Mouse (Mus musculus) CD8-positive naive resting alpha-beta T cell, adult 2 months (primary cell): ENCODE data around the gene Gm49395.

Experiments used
- DNase-seq, 2 experiments: peaks; one replicate each; pipeline ENCODE4 v3.0.0; 2022; ENCODE audit warnings: low read depth in 2 of 2, low spot score in 2 of 2

The Gm49395 gene

DNA sequence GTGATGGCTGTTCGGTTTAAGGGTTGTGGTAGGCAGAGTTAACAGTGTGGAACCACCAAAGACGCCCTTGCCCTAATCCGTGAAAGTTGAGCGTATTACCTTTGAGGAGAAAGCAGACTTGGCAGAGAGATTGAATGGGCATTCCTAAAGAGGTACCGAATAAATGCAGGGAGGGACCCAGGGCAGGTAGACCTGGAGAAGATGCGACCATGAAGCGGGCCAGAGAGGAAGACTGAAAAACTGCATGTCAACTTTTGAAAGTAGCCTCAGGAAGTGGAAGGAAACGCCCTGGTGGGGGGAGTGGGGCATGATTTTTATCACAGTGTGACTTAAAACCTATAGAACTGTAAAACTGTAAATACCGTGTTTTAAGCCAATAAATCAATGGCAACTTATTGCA lies 2.3 kb downstream of the Gm49395 start:
- no peak for DNase-seq

DNA sequence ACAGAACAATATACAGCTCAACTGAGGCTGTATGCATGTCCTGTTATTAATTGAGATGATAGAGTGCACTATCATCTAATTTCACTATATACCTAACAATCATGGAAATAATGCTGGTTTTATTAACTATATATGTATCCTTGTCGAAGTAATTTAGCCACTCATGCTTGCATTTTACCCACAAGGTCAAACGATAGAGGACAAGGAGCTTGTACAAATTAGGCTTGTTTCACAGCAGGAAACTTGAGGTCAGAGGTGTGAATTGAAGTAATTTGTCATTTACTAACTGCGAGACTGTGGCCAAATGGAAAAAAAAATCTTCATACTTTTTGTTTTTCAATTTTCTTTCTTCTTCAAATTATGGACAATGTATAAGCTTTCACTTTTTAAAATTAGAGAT lies 3.5 kb downstream of the Gm49395 start:
- no peak for DNase-seq

DNA sequence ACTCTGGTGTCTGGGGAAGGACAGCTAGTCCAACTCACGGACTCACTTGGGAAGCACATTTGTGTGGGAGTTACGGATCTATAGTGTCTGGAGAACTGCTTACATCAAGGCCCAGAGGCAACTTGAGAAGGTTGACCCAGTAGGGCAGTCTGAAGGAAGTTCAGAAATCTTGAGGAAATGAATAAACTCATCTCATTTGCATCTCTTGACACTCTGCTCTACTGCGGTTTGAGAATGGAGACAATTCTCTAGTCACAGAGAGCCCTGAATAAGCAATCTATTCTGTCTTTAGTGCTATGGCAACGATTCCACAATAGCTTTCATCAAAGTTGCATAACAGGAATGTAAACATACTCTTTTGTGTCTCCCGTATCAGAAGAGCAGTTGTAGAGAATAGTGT lies 4.8 kb downstream of the Gm49395 start:
- DNase-seq: no peak

DNA sequence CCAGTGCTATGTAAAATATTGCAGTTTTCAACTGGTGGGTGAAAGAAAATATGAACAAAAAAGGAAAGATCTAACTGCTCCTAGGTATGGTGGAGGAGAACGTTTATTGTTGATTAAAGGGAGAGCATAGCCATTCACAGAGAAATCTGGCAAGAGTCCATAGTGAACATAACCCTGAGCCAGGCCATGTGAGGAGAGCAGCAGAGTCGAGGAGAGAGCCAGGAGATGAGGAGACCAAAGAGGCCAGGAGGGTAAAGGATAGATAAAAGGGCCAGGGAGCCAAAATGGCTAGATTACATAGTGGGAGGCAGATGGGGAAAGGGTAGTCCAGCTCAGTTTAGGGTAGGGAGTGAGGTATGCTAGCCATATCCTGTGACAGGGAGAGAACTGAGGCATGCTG lies 5.5 kb downstream of the Gm49395 start:
- no peak for DNase-seq

DNA sequence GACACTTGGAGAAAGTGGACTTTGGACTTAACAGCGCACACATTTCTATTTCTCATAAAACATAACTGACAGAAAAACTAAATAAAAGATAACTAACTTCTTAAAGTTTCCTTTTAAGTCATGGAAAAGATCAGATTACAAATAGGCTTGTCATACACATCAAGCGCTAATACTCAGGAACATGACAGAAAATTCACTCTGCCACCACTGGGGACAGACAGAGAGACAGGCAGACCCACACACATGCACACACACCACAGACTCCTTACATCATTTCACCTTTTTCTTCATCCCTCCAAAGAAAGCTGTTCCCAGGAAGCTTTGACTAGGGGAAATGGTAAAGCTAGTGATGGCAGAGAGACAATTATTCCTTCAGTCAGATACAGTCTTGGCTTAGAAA lies 6.3 kb downstream of the Gm49395 start:
- DNase-seq: no peak

DNA sequence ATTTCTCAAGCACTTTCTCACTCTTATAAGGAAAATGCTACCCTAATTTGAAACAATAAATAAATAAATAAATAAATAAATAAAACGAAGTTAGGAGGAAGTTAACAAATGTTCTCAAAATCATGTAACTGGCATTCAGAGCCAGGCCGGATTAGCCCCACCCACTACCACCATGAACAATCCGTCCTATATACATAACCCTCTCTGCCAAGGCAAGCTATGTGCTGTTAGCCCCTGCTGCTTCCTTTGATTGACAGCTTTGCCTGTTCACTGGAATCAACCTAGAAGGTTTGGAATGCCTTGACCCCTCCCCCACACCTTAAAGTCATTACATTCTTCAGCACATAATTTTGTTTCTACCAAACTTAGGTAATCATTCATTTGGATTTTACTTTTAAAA lies 10.2 kb downstream of the Gm49395 start:
- DNase-seq: no peak

DNA sequence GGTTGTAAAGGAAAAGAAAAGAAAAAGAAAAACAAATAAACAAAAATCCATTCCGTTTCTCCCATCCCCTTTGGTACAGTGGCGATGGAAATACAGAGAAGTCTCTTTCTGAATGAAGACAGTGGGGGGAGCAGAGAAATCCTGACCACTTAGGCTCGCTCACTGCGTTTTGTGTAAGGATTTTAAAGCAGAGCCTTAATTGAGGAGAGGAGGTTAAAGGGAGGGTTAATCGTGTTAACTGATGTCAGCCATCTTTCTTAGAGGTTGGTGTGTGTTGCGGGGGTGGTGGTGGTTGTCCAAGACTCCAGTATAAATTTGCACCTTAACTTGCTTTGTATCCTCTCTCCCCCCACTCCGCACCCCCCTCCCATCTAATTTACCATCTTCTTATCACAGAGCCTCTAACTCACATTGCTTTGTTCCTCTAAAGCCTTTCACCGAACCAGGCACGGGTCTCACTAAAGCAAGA lies 10.7 kb downstream of the Gm49395 start:
- DNase-seq: no peak

DNA sequence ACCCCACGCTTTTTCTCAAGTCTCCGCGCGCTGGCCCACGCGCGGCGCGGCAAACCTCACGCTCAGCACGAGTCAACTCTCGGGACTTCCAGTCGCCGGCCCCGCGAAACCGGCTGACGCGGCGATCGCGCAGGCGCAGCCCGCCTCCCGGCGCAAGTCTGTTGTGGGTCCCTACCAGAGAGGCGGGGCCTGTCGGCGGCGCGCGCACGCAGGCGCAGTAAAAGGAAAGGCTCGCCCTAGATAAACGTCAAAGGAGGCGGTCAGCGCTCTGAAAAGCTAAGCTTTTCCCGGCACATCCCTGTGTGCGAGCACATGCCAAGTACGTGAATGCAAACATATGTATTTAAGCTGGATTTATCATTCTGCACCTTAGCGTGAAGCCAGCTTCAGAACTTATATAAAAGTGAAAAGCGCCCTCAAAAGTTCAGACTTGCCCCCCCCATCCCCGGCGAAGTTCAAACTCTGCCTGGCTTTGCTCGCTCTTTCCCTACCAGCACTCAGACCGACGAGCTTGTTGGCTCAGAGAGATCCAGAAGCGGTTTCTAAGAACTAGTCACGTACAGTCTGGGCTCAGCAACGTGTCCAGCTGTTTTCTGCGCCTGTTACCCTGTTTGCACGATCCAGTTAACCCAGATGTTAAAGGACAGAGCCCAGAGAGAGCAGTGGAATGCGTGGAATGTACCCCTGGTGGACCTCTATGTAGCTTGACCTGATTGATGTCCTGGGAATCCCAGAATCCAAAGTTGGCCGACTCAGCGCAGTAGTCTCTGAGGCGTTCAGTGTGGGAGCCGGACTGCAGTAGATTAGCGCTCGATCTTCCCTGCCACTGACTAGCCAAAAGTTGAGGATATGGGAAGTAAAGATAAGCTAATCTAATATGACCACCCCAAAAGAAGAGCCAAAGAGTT lies 11.4 kb downstream of the Gm49395 start, which contains the start of gene Pelo:
Pelo (minus strand) TSS at position 118 of the 908 bp plus-strand sequence.
- DNase-seq: peak; percentile 89 to 91

DNA sequence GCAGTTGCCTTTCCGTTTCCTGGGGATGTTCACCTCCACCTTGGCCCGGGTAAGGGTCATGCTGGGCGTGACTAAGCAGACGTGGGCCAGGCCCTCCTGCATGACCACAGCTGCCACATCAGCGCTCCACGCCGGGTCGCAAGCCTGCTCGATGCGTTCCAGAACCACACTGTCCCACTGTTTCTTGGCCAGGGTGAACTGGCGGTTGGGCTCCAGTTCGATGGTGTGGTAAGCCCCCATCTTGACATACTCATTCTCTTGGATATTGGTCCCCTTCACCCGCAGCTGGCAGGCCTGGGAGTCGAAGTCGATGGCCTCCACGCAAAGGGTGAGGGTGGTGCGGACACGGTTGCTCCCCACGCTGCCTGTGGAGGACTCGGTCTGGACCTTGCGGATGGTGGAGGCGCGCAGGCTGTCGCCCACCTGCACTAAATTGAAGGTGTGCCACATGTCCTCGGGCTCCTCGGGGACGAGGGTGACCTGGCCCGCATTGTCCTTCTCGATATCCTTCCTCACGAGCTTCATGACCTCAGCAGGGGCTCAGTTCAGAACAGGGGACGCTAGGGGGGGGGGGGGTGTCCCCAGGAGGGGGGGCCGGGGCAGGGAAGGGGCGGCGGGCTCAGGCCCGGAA lies 12.2 kb downstream of the Gm49395 start:
- DNase-seq: peak; percentile 3 to 11

DNA sequence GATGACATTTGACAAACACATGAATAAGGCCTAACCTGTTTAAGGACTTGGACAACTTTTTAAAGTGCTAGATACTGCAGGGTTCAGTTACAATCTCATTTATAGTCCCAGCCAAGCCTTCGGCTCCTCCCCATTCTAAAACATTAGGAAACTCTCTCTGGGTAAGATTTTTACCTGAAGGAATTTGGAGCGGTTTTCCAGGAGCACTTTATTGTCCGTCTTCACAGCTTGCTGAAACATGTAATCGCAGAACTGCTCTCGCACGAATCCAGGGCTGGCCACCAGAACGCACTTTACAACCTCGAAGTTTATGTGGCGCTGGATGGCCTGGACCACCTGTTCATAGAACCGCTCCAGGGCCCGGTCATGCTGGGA lies 12.7 kb downstream of the Gm49395 start:
- DNase-seq: no peak

DNA sequence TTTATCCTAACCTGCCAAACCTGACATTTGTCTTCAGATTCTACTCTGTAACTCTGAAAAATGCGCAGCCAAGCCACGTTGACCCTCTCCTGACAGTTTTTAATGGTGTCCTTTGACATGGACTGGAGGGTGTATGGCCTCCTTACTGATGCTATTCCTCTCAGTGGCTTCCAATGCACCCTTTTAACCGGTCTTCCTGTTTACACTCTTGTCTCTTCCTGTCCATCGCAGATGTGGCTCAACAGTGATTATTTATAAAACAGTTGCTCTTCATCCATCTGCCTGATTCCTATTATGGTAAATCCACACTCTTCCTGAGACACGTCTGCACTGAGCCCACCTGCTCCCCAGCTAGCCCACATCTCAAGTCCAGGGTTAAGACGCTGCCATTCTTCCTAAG lies 15.7 kb downstream of the Gm49395 start:
- no peak for DNase-seq

DNA sequence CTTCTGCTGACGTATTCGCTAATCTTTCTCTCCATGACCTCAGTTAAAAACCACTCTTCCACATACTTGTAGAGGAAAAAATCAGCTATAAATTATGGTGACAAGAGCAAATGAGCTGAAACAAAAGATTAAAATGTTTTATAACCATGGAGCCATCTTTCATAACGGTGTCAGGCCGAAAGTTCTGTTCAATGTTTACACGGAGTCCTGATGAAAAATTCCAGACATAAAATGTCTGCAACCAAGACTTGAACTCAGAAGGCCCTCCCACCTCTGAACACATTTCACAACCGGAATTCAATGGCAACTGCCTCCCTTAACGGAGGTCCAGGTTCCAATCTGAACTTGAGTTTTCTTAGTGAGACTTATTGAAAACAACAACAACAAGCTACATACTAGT lies 19.4 kb downstream of the Gm49395 start:
- DNase-seq: no peak

DNA sequence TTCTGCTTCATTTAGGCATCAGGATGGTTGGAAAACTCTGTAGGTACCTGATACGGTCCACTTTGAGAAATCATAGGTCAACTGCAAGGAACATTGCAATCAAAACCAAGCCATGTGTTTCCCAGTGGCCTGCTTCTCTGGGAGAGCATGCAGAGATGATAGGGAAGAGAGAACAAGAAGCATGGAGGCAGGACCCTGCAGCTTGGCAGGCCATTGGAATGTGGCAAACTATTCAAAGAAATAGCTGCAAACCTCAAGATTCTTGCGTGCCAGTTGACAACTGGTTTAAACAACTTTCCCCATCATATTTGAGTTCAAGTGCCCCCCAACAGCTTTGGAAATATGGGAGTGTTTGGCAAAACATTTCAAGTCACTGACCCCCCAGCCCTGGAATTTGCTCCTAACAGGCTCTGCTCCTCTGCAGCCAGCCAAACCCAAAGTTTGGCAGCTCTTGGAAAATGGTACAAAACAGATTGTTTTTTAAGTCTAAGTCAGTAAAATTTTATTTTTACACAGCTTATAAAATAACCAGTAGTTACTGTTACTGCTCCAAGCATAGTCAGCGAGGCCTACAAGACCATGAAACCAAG lies 21.6 kb downstream of the Gm49395 start:
- no peak for DNase-seq

DNA sequence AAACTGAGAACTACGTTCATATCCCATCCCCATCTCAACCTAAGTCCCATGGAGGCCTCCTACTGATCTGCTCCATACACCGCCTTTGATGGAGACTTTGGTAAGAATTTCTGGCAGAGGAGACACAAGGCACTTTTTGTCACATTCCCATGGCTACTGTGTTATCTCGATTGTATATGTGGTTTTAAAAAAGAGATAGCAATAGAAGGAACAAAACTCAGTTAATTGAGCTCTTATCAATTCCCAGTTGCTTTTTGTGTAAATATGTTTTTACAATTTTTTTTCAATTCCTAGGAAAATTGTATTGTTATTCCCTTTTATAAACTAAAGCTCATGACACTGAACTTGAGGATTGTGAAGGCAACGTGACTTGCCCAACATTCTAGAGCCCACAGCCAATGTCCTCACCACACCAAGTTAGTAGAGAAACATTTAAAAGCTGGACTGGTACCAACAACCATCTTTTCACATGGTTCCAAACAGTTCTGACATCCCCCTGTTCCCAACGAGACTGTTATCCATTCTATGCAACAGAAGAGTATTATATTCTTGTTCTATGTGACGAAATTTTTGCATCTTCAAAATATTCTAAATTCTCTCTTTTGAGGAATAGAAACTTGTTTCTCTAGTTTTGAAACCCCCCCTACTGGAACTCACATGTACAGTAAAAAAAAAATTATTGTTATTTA lies 22.6 kb downstream of the Gm49395 start:
- no peak for DNase-seq

DNA sequence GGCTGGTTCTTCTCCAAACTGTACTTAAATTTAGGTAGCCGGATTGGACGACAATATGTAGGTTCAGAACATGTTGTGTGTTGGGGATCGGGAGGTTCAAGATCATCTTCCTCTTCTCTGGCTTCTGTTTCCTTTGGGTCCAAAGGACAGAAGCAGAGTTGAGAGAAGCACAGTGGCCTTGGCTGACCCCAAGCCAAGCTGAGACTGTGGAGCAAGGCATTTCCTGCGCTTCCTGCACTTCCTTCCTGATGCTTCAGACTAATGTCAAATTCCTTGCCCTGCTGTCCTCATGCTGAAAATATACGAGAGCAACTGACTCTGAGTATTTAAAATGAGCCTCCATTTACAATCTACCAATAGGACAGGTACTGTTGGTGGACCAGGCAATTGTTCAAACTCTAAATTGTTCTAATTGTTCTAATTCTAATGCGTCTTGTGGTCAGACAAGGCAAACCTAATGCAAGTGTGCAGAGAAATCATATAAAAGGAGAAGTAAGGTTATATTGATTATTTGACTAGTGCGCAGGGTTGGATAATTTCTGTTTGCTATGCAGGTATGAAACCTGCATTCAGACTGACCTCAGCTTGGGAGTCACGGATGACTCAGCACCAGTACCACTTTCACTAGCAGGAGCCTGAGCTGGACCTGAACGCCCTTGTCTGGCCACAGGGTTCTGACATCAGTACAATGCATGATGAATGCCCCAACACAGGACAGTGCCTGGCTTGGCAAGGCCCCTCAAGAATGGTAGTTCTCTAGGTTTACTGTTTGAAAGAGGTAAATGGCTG lies 24.2 kb downstream of the Gm49395 start:
- no peak for DNase-seq

DNA sequence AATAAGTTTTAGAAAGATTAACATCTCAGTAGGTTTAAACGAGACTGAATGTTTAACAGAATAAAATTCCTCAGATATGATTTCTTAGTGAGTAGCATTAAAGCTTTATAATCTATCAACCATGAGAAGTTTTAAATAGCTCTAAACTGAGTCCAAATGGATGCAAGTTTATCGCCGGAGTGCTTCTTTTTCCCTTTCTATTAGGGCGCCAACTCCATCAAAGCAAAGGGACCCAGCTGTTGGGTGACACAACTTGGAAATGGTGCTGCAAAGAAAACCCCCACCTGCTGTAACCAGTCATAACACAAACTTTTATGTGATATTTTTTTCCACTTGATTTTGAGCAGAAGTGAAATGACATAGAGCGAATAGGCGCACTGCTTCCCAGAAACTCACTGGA lies 29.3 kb downstream of the Gm49395 start:
- no peak for DNase-seq

DNA sequence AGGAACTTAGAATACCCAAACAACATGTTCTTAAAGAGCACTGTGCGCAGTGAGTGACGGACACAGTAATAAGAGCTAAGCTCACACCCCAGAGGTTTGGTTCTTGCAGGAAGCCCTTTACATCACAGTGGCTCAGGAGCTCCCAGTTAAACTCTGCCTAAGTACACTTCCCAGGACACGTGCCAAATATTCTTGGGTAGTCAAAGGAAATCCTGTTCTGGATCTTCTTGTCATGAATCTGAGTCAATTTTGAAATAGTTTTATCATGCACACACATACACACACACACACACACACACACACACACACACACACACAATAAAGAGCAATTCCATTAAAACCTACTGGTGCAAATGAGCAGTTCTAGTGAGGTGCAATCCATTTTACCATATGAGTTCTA lies 30.3 kb downstream of the Gm49395 start:
- DNase-seq: no peak

DNA sequence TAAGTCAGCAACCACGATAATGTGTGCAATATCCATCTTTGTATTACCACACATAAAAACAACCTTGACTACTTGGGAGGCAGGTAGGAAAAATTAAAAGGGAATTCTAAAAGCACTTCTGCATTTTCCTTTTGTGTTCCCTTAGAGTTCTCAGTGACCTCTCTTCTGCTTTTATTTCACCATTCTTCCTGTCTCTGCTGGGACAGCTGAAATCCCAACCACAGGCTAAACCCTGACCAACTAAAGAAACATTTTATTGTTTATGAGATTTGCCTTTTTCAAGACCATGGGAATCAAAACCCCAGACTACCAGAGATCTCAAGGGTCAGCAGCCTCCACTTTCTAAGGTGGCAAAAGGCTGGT lies 33.8 kb downstream of the Gm49395 start:
- no peak for DNase-seq

DNA sequence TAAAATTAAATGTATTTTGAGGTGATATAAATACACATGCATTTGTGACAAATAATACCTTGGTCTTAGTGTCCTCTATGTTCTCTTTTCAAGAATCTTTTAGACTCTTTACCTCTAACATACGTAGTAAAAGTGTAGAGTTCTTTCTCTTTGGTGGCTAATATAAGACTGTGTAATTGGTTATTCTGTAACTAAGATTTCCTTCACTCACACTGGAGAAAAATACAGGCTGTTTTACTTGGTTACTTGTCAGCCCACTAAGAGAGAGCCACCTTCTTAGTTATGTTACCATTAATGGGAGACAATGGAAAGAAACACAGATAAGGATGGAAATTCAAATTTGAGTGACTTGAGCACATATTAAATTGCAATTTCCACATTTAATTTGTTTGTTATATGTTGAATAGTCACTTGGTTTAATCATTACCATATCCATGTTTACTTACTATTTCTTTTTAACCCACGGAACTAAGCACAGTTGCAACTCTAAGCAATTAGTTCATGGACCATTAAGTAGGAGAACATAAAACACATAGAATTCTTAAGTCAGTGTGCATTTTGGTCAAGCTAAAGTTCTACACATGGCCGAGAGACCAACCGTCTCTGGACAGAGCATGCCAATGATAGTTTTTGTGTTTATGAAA lies 34.3 kb downstream of the Gm49395 start:
- no peak for DNase-seq

DNA sequence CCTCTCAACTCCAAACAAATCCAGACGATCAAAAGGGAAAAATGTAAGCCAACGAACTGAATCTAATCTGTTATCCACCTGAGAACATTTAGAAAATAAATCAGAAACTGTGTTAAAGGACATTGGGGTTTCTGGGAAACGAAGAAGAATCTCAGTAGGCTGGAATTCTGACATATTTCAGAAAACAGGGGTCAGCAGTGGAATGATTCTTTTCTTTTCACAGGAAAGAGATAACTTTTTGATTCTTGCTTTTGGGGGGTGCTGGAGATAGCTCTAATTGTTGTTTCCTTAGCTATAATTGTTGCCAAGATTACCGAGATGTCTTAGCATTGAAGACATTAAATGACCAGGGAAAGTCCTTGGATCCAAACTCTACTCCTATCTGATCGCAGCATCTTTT lies 44.2 kb downstream of the Gm49395 start:
- no peak for DNase-seq
